Mouse (Mus musculus) cerebellum, adult (tissue): ENCODE measurements at regions not wholly inside any gene's neighbourhood (a gene's known extent, or its start where the extent isn't known, plus 50 kb on each side); places are given as distances from the start of the nearest gene placed in this dataset.

ENCODE experiments used
- ATAC-seq: cut with Nextera tagmentation; 2 replicates; pipeline ENCODE4 v1.9.2; 2017; ENCODE audit warnings: mild to moderate bottlenecking, moderate library complexity, mixed read lengths; ENCODE audit not compliant: insufficient number of reproducible peaks, low FRiP score, low TSS enrichment

- peak; percentile 89 for ATAC-seq
These were observed 75.6 kb upstream of the Fbxl17 start for GRCm38 (mm10) chr17:63575316-63576007.

GRCm38 (mm10) chr17:63582870-63583269 lies 83.1 kb upstream of the Fbxl17 start:
- ATAC-seq = no peak

- ATAC-seq = peak; percentile 98
These were observed 107.4 kb upstream of the Fbxl17 start for GRCm38 (mm10) chr17:63607021-63607751.

- no peak for ATAC-seq
These were observed 122.9 kb upstream of the Fbxl17 start for GRCm38 (mm10) chr17:63622726-63623125.

GRCm38 (mm10) chr17:63637598-63637997 lies 137.8 kb upstream of the Fbxl17 start:
- ATAC-seq = no peak

- ATAC-seq = no peak
These were observed 144.6 kb upstream of the Fbxl17 start for GRCm38 (mm10) chr17:63644390-63644789.

GRCm38 (mm10) chr17:63657687-63658086 lies 157.9 kb upstream of the Fbxl17 start:
- ATAC-seq = no peak

GRCm38 (mm10) chr17:63660841-63661481 lies 161.1 kb upstream of the Fbxl17 start:
- no peak for ATAC-seq

GRCm38 (mm10) chr17:63661584-63661983 lies 161.8 kb upstream of the Fbxl17 start:
- no peak for ATAC-seq

- ATAC-seq = no peak
These were observed 162.4 kb upstream of the Fbxl17 start for GRCm38 (mm10) chr17:63662251-63662650.

GRCm38 (mm10) chr17:63676791-63677190 lies 177.0 kb upstream of the Fbxl17 start:
- ATAC-seq = no peak

GRCm38 (mm10) chr17:63677996-63678657 lies 178.3 kb upstream of the Fbxl17 start:
- ATAC-seq = no peak

- no peak for ATAC-seq
These were observed 180.7 kb upstream of the Fbxl17 start for GRCm38 (mm10) chr17:63680479-63680878.

GRCm38 (mm10) chr17:63683345-63683744 lies 179.5 kb upstream of the Fer start:
- peak; percentile 67; the same call in 1 of the 2 replicates for ATAC-seq

- ATAC-seq = no peak
These were observed 178.8 kb upstream of the Fer start for GRCm38 (mm10) chr17:63684026-63684425.

GRCm38 (mm10) chr17:63685956-63686355 lies 176.9 kb upstream of the Fer start:
- no peak for ATAC-seq

GRCm38 (mm10) chr17:63686361-63686760 lies 176.5 kb upstream of the Fer start:
- no peak for ATAC-seq

- ATAC-seq = no peak
These were observed 173.6 kb upstream of the Fer start for GRCm38 (mm10) chr17:63689291-63689690.

GRCm38 (mm10) chr17:63690829-63691689 lies 171.8 kb upstream of the Fer start:
- ATAC-seq = no peak

GRCm38 (mm10) chr17:63691690-63691968 lies 171.2 kb upstream of the Fer start:
- peak; percentile 51; the same call in 1 of the 2 replicates for ATAC-seq
